Mouse (Mus musculus): ENCODE data around the gene Sdc4.

The Sdc4 gene

GRCm38 (mm10) chr2:164431676-164432465 is 11.8 kb downstream of the Sdc4 start:
- Histone ChIP-seq H3K4me3 (replicated peaks; ENCODE audit: low read length) (peak overlapping the region; percentile 64; the same call in 1 of the 2 replicates), H3K9me3 (ENCODE audit: low read length) (no peaks in the 10 kb centered on the region), H3K4me1 (replicated peaks; ENCODE audit: low read depth, low read length) (peaks cover 96% of the 10 kb centered on the region), H3K27me3 (ENCODE audit: insufficient read depth, low read length) (peaks cover 88% of the 10 kb centered on the region), H3K36me3 (ENCODE audit: insufficient read depth, low read length) (peaks cover 31% of the 10 kb centered on the region)
- TF ChIP-seq POU5F1 (IDR thresholded peaks at IDR 0.05; ENCODE audit: borderline replicate concordance, low read length) = no peak
- TF ChIP-seq CTCF (conservative IDR thresholded peaks at IDR 0.05; ENCODE audit: low read length) = no peak
- TF ChIP-seq NANOG (IDR thresholded peaks at IDR 0.05; ENCODE audit: borderline replicate concordance, low read length) = no peak

GRCm38 (mm10) chr2:164430697-164431096 is 13.0 kb downstream of the Sdc4 start:
- Histone ChIP-seq H3K4me3 (replicated peaks; ENCODE audit: low read length) (peak overlapping the region; percentile 53), H3K9me3 (ENCODE audit: low read length) (no peaks in the 10 kb centered on the region), H3K4me1 (replicated peaks; ENCODE audit: low read depth, low read length) (peaks cover 96% of the 10 kb centered on the region), H3K27me3 (ENCODE audit: insufficient read depth, low read length) (peaks cover 87% of the 10 kb centered on the region), H3K36me3 (ENCODE audit: insufficient read depth, low read length) (peaks cover 33% of the 10 kb centered on the region)
- TF ChIP-seq CTCF (conservative IDR thresholded peaks at IDR 0.05; ENCODE audit: low read length) (peak; percentile 14; the same call in 1 of the 2 replicates), POU5F1 (IDR thresholded peaks at IDR 0.05; ENCODE audit: borderline replicate concordance, low read length) (no peak)

- H3K36me3 ChIP-seq (ENCODE audit: insufficient read depth, low read length) = peaks cover 33% of the 10 kb centered on the region
- no peaks in the 10 kb centered on the region for H3K9me3 ChIP-seq (ENCODE audit: low read length)
- TF ChIP-seq NANOG (IDR thresholded peaks at IDR 0.05; ENCODE audit: borderline replicate concordance, low read length) (peak; percentile 18; the same call in 1 of the 2 replicates), POU5F1 (IDR thresholded peaks at IDR 0.05; ENCODE audit: borderline replicate concordance, low read length) (no peak)
- peaks cover 96% of the 10 kb centered on the region for H3K4me1 ChIP-seq (replicated peaks; ENCODE audit: low read depth, low read length)
- H3K4me3 ChIP-seq (replicated peaks; ENCODE audit: low read length) = peak overlapping the region; percentile 53
- H3K27me3 ChIP-seq (ENCODE audit: insufficient read depth, low read length) = peaks cover 80% of the 10 kb centered on the region
Measured at GRCm38 (mm10) chr2:164429881-164430615, 13.6 kb downstream of the Sdc4 start.

DNA sequence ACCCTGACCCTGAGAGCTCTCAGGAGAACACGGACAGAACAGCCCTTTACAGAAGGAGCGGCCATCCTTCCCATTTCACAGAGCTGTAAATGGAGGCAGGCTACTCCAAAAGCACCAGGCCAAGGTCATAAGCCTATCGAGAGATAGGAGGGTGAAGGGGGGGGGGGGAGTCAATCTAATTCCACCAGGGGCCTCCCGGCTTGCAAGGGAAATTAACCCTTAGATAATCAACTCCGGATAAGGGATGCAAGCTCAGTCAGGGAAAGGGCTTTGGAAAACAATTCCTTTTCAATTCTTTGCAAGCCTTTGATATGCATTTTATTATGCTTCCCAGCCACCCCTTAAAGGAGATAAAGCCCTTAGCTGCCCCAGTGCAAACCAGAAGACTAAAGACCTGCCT is 15.2 kb downstream of the Sdc4 start:
- Histone ChIP-seq H3K27me3 (ENCODE audit: insufficient read depth, low read length) (peaks cover 64% of the 10 kb centered on the region), H3K4me3 (replicated peaks; ENCODE audit: low read length) (no peak overlapping the region), H3K4me1 (replicated peaks; ENCODE audit: low read depth, low read length) (peaks cover 87% of the 10 kb centered on the region), H3K36me3 (ENCODE audit: insufficient read depth, low read length) (peaks cover 46% of the 10 kb centered on the region), H3K9me3 (ENCODE audit: low read length) (0 out of 2 replicates have a peak, but pooled peaks cover 4% of the 10 kb centered on the region)
- TF ChIP-seq CTCF (conservative IDR thresholded peaks at IDR 0.05; ENCODE audit: low read length) (no peak), NANOG (IDR thresholded peaks at IDR 0.05; ENCODE audit: borderline replicate concordance, low read length) (no peak), POU5F1 (IDR thresholded peaks at IDR 0.05; ENCODE audit: borderline replicate concordance, low read length) (0 out of 2 replicates have a peak, but pooled peaks have one; percentile 16)

GRCm38 (mm10) chr2:164426952-164427351 is 16.7 kb downstream of the Sdc4 start:
- TF ChIP-seq NANOG (IDR thresholded peaks at IDR 0.05; ENCODE audit: borderline replicate concordance, low read length) (no peak), POU5F1 (IDR thresholded peaks at IDR 0.05; ENCODE audit: borderline replicate concordance, low read length) (no peak), CTCF (conservative IDR thresholded peaks at IDR 0.05; ENCODE audit: low read length) (no peak)
- Histone ChIP-seq H3K9me3 (ENCODE audit: low read length) (0 out of 2 replicates have a peak, but pooled peaks cover 4% of the 10 kb centered on the region), H3K4me1 (replicated peaks; ENCODE audit: low read depth, low read length) (peaks cover 76% of the 10 kb centered on the region), H3K27me3 (ENCODE audit: insufficient read depth, low read length) (peaks cover 50% of the 10 kb centered on the region), H3K36me3 (ENCODE audit: insufficient read depth, low read length) (peaks cover 53% of the 10 kb centered on the region), H3K4me3 (replicated peaks; ENCODE audit: low read length) (no peak overlapping the region)

DNA sequence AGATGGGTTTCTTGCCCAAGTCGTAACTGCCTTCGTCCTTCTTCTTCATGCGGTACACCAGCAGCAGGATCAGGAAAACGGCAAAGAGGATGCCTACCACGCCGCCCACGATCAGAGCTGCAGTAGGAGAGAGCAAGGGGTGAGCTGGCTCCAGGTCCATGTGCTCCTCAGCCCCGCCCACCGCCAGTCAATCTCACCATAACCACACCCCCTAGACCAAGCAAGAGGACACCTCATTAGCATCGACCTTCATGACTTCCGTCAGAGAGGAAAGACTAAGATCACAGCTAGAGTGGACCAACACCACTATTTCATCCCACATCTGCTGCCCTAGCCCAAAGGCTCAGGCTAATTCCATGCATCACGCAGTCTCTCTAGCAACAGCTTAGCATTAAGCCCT is 17.6 kb downstream of the Sdc4 start:
- peaks cover 53% of the 10 kb centered on the region for H3K36me3 ChIP-seq (ENCODE audit: insufficient read depth, low read length)
- H3K4me3 ChIP-seq (replicated peaks; ENCODE audit: low read length) = peak overlapping the region; percentile 61
- TF ChIP-seq POU5F1 (IDR thresholded peaks at IDR 0.05; ENCODE audit: borderline replicate concordance, low read length) (no peak), NANOG (IDR thresholded peaks at IDR 0.05; ENCODE audit: borderline replicate concordance, low read length) (no peak), CTCF (conservative IDR thresholded peaks at IDR 0.05; ENCODE audit: low read length) (no peak)
- H3K27me3 ChIP-seq (ENCODE audit: insufficient read depth, low read length) = peaks cover 44% of the 10 kb centered on the region
- peaks cover 68% of the 10 kb centered on the region for H3K4me1 ChIP-seq (replicated peaks; ENCODE audit: low read depth, low read length)
- H3K9me3 ChIP-seq (ENCODE audit: low read length) = 0 out of 2 replicates have a peak, but pooled peaks cover 4% of the 10 kb centered on the region

DNA sequence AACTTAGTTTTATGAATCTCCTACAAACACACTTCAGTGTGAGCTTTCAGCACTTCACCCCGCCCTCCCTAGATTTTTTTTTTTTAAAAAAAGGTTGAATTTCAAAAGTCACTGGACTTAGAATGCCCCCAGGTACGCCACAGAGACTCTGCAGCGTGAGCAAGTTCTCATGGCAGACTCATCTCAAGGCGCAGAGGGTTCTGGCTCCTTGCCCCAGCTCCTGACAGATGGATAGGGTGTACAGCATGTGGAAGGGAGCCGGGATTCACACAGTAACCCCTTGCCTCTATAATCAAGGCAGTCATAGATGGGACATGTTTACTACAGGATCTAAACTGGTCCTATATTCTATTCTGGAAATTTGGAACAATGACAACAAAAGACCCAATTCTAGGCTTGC is 18.3 kb downstream of the Sdc4 start:
- TF ChIP-seq CTCF (conservative IDR thresholded peaks at IDR 0.05; ENCODE audit: low read length) (no peak), NANOG (IDR thresholded peaks at IDR 0.05; ENCODE audit: borderline replicate concordance, low read length) (no peak), POU5F1 (IDR thresholded peaks at IDR 0.05; ENCODE audit: borderline replicate concordance, low read length) (no peak)
- H3K4me1 ChIP-seq (replicated peaks; ENCODE audit: low read depth, low read length) = peaks cover 61% of the 10 kb centered on the region

DNA sequence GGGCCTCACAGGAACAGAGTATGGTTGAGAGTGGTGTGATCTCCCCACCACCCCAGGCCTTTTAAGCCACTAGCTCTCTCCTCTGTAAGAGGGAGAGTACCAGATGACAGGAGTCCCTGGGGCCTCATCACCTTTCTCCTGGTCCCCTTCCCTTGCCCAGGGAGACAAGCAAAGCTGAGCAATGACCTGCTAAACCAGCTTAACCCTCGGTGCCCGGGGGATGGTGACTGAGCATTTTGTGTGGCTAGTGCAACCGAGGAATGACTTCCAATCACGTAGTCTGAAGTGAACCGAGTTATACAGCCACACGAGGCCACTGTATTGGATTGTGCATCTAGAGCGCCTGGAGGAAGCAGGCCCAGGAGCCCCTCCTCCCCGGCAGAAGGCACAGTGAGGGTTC is 19.3 kb downstream of the Sdc4 start:
- Histone ChIP-seq H3K4me3 (replicated peaks; ENCODE audit: low read length) (no peak overlapping the region), H3K9me3 (ENCODE audit: low read length) (0 out of 2 replicates have a peak, but pooled peaks cover 4% of the 10 kb centered on the region), H3K4me1 (replicated peaks; ENCODE audit: low read depth, low read length) (peaks cover 59% of the 10 kb centered on the region), H3K36me3 (ENCODE audit: insufficient read depth, low read length) (peaks cover 47% of the 10 kb centered on the region), H3K27me3 (ENCODE audit: insufficient read depth, low read length) (peaks cover 36% of the 10 kb centered on the region)
- TF ChIP-seq CTCF (conservative IDR thresholded peaks at IDR 0.05; ENCODE audit: low read length) (no peak), NANOG (IDR thresholded peaks at IDR 0.05; ENCODE audit: borderline replicate concordance, low read length) (no peak), POU5F1 (IDR thresholded peaks at IDR 0.05; ENCODE audit: borderline replicate concordance, low read length) (no peak)

More for the DNA sequence above, 18.3 kb downstream of the Sdc4 start:
- no peak overlapping the region for H3K4me3 ChIP-seq (replicated peaks; ENCODE audit: low read length)
- 0 out of 2 replicates have a peak, but pooled peaks cover 4% of the 10 kb centered on the region for H3K9me3 ChIP-seq (ENCODE audit: low read length)
- H3K27me3 ChIP-seq (ENCODE audit: insufficient read depth, low read length) = peaks cover 41% of the 10 kb centered on the region
- peaks cover 53% of the 10 kb centered on the region for H3K36me3 ChIP-seq (ENCODE audit: insufficient read depth, low read length)
